Mouse (Mus musculus) spleen, adult 2 months (tissue): ENCODE results near the gene Mthfs. TPM values are rescaled to one million over a fixed set of nuclear protein-coding genes. Genes with fewer than 3 reads are reported as not detected.

Source experiments
- DNase-seq, 2 experiments: peaks; one replicate each; pipeline versions ENCODE4 v3.0.0 to v3.0.0-alpha.2; 2012 to 2021; ENCODE audit warnings: low spot score in 2 of 2, low read depth in 1 of 2
- H3K27ac ChIP-seq: fragments of 200-500 bp; 2 replicates; pipeline ENCODE4 v1.5.1; 2012; ENCODE audit warnings: low read length, inconsistent platforms; ENCODE audit not compliant: insufficient read depth
- H3K27me3 ChIP-seq: fragments of 200-500 bp; 2 replicates; pipeline ENCODE4 v1.6.1; 2012; ENCODE audit warnings: mild to moderate bottlenecking, moderate library complexity, low read length, inconsistent platforms; ENCODE audit not compliant: control insufficient read depth, insufficient read depth
- H3K36me3 ChIP-seq: fragments of 200-500 bp; 2 replicates; pipeline ENCODE4 v1.6.1; 2012; ENCODE audit warnings: mild to moderate bottlenecking, low read length, inconsistent platforms; ENCODE audit not compliant: control insufficient read depth, insufficient read depth
- H3K4me1 ChIP-seq: fragments of 200-500 bp; 2 replicates; pipeline ENCODE4 v1.6.1; 2011; ENCODE audit warnings: inconsistent platforms; ENCODE audit not compliant: control insufficient read depth, insufficient read depth, insufficient read length
- H3K4me3 ChIP-seq: fragments of 200-500 bp; 2 replicates; pipeline ENCODE4 v1.5.1; 2011; ENCODE audit warnings: mild to moderate bottlenecking, inconsistent platforms; ENCODE audit not compliant: insufficient read depth, insufficient read length; ENCODE audit errors: extremely low read depth
- CTCF ChIP-seq: fragments of 200-500 bp; IDR thresholded peaks from 2 replicates; pipeline ENCODE4 v1.5.1; 2011; ENCODE audit warnings: mild to moderate bottlenecking, inconsistent platforms; ENCODE audit not compliant: insufficient read depth, insufficient read length, insufficient replicate concordance; ENCODE audit errors: extremely low read depth
- POLR2A ChIP-seq: fragments of 200-500 bp; IDR thresholded peaks from 2 replicates; pipeline ENCODE4 v1.6.1; 2011; ENCODE audit warnings: low read depth, low read length, inconsistent platforms
- WGBS: fragments of 180-500 bp; shearing (Covaris S2); methylation state at CpG from one replicate; pipeline ENCODE4 v1.1.7; 2018; 5-methylcytosine and 5-hydroxymethylcytosine counted together
- polyA plus RNA-seq: library from polyadenylated mRNA; depleted of rRNA; stranded (reverse); fragments of >200 nt; gene quantifications from 2 replicates; pipeline ENCODE4 v1.2.3, GENCODE M21; 2012; rRNA removed

The Mthfs gene
- polyA plus RNA-seq, 1 experiment: 7.9 TPM

DNA sequence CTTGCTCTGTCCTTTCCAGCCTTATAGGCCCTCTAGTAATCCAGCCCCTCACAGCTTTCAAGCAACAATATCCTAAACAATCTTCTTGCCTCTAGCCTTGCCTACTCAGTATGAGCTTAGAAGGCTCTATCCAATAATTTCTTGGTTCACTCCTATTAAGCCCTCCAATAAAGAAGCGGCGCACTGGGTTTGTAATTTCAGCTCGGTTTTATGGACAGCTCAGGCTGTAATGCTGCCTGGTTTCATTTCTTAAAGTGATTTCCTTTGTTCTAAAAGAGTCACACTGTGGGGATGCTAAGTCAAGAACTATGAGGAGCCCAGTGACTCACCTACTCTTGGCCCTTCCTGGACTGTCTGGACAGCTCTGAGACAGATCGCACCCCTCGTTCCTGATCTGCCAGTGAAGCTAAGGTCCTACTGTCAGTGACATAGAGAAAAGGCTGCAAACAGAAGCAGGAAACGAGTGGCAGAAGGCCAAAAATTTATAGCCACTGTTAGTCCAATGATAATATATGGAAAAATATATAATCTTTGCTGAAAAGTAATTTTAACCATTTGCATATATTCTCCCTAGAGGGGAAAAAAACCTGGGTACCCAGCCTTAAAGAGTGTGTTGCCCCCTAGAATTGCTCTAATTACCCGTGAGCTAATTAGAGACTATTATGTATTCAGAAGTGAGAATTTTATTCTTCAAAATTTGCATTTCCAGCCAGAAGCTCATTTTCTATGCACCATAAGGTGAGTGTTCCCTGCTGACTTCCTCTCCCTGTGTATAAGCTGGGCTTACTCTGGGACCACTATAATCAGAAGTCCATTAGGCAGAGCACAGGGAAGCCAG is 98.1 kb downstream of the Mthfs start:
- H3K4me1 ChIP-seq: no peaks in the 10 kb centered on the region
- no peaks in the 10 kb centered on the region for H3K36me3 ChIP-seq
- WGBS: 84% methylated on average over 7 of the region's 7 CpGs
- DNase-seq: no peak
- no peak overlapping the region for H3K4me3 ChIP-seq
- TF ChIP-seq POLR2A (no peak), CTCF (no peak)
- H3K27ac ChIP-seq: no peak overlapping the region
- no peaks in the 10 kb centered on the region for H3K27me3 ChIP-seq

DNA sequence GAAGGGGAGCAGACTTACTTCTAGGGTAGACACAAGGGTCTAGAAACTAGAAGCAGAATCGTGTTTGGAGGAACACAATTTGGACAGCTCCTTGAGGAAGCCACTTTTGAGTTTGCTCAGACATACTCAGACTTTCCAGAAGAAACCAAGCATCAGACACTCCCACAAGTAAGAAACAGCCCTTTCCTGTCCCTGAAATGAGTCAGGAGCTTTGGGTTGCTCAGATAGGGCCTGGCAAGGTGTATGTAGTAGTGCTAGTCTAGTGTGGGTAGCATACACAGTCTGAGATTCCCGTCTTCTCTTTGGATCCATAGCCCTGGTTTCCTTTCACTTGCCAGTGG is 98.7 kb downstream of the Mthfs start:
- 70% methylated on average over 2 of the region's 2 CpGs for WGBS
- Histone ChIP-seq H3K4me3 (no peak overlapping the region), H3K27me3 (no peaks in the 10 kb centered on the region), H3K36me3 (no peaks in the 10 kb centered on the region), H3K27ac (no peak overlapping the region), H3K4me1 (no peaks in the 10 kb centered on the region)
- DNase-seq: no peak
- TF ChIP-seq CTCF: no peak
- TF ChIP-seq POLR2A: no peak

DNA sequence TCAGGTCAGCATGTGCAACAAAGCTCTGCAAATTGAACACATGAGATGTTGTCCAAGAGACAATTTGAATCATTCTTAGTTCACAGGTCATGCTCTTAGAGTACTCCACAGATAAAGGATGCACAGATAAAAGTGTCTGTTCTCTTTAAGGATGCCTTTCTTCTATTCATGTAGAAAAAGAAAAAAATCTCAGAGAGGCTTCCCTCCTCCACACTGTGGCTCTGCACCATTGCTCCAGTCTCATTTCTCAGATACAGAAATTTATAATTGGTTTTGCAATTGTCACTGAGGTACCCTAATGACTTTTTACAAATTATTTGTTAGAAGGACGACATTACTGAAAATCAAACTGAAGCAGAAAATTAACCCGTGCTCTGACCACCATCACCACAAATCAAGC is 101.2 kb downstream of the Mthfs start:
- H3K4me1 ChIP-seq: no peaks in the 10 kb centered on the region

DNA sequence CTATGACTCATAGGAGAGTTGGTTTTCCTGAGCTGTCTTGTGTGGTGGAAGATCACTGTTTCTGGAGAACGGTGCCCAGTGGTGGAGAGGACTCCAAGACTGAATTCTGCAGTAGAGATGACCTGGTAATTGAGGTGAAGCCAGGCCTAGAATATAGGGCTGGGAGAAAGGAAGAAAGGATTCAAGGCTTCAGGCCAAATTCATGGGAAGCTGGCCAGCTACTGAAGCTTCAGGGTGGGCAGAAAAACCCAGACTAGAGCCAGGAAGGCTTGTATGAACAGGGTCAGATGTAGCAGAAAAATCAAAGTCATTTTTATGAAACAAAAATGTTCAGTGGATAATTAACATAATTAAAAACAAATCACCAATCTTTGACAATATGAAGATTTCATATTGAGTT is 163.3 kb downstream of the Mthfs start:
- Histone ChIP-seq H3K4me3 (no peak overlapping the region), H3K4me1 (no peaks in the 10 kb centered on the region), H3K27ac (no peak overlapping the region), H3K27me3 (no peaks in the 10 kb centered on the region), H3K36me3 (no peaks in the 10 kb centered on the region)
- WGBS: 65% methylated on average over 1 of the region's 1 CpGs
- no peak for TF ChIP-seq POLR2A
- TF ChIP-seq CTCF: no peak
- DNase-seq: no peak

More for the DNA sequence above, 101.2 kb downstream of the Mthfs start:
- 84% methylated on average over 2 of the region's 2 CpGs for WGBS
- no peak overlapping the region for H3K4me3 ChIP-seq
- H3K27me3 ChIP-seq: no peaks in the 10 kb centered on the region
- H3K36me3 ChIP-seq: no peaks in the 10 kb centered on the region
- no peak for TF ChIP-seq POLR2A
- TF ChIP-seq CTCF: no peak
- H3K27ac ChIP-seq: no peak overlapping the region
- no peak for DNase-seq

DNA sequence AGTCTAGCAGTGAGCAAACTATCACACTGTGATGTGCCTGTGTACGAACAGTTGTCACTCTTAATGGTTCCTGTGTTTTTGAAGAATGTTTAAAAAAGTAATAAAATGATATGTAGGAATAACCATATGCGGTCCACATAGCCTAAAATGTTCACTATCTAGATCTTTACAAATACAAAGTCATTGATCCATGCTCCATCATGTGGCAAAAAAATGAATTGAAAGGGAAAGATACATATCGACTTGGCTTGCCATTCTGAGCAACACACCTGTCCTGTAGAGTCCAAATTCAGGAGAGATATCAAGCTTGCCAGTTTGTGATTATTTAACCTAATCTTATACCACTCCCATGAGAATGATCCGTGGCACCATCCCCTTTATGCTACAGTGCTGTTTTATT is 164.2 kb downstream of the Mthfs start:
- no peak for DNase-seq
- 77% methylated on average over 4 of the region's 4 CpGs for WGBS
- H3K4me3 ChIP-seq: no peak overlapping the region
- no peak overlapping the region for H3K27ac ChIP-seq
- no peaks in the 10 kb centered on the region for H3K27me3 ChIP-seq
- TF ChIP-seq POLR2A: no peak
- H3K36me3 ChIP-seq: no peaks in the 10 kb centered on the region
- no peaks in the 10 kb centered on the region for H3K4me1 ChIP-seq

DNA sequence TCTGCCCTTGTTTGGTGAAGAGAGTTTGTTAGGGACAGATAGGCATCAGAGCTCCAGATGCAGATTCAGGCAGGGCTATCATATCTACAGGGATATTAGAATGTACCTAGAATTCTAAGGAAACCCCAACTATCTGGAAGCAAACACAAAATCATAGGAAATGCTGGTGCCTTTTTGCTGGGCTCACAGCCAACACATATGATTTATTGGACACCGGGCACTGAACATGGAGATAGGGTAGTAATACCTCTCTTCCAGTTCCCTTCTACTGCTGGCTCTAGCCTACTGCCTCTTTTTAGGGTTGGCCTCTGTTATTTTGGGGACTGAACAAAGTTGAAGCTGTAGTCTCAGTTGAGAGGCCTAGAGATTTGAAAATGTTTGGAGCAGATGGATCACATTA is 192.6 kb downstream of the Mthfs start:
- DNase-seq: no peak
- 68% methylated on average over 1 of the region's 1 CpGs for WGBS
- no peak for TF ChIP-seq POLR2A
- TF ChIP-seq CTCF: no peak

More for the DNA sequence above, 192.6 kb downstream of the Mthfs start:
- H3K27ac ChIP-seq: no peak overlapping the region
- H3K27me3 ChIP-seq: no peaks in the 10 kb centered on the region
- no peaks in the 10 kb centered on the region for H3K4me1 ChIP-seq
- no peaks in the 10 kb centered on the region for H3K36me3 ChIP-seq
- no peak overlapping the region for H3K4me3 ChIP-seq

Other genes starting within 250 kb of the Mthfs start
- 0.05 TPM in 1 of 2 replicates, not detected in the other for gene Trim43b, start 117.8 kb upstream of the Mthfs start, polyA plus RNA-seq
- 12.8 and 13.0 TPM in 2 replicates for gene Bcl2a1b, start 11.5 kb upstream of the Mthfs start, polyA plus RNA-seq
- not detected in 2 replicates for gene Gm29094, start 11.3 kb upstream of the Mthfs start, polyA plus RNA-seq